Mouse (Mus musculus): ENCODE measurements around the gene Myo1e. TPM values are rescaled to one million over a fixed set of nuclear protein-coding genes. Genes with fewer than 3 reads are reported as not detected.
A peak's percentile ranks its signal among the peaks of the same experiment; 100 is the strongest.

Gene Myo1e
- total RNA-seq, 2 experiments from 2014 or later: 12.3 to 13.7 TPM

- intact Hi-C loops (cut with DNase I): no loop called here
These were observed 66.9 kb downstream of the Myo1e start for GRCm38 (mm10) chr9:70274071-70274470.

GRCm38 (mm10) chr9:70274476-70274875 lies 67.3 kb downstream of the Myo1e start:
- intact Hi-C loops (cut with DNase I): no loop called here
- no peak for DNase-seq (ENCODE audit: low spot score in 2 of 2)

More at GRCm38 (mm10) chr9:70274071-70274470, 66.9 kb downstream of the Myo1e start:
- DNase-seq (ENCODE audit: low spot score in 2 of 2): no peak

GRCm38 (mm10) chr9:70274887-70275555 lies 67.9 kb downstream of the Myo1e start:
- DNase-seq (ENCODE audit: low spot score in 2 of 2): no peak
- intact Hi-C loops (cut with DNase I): no loop called here

GRCm38 (mm10) chr9:70277076-70277475 lies 69.9 kb downstream of the Myo1e start:
- DNase-seq (ENCODE audit: low spot score in 2 of 2): no peak
- intact Hi-C loops (cut with DNase I): no loop called here

GRCm38 (mm10) chr9:70277529-70277982 lies 70.4 kb downstream of the Myo1e start:
- no peak for DNase-seq (ENCODE audit: low spot score in 2 of 2)
- intact Hi-C loops (cut with DNase I): no loop called here

GRCm38 (mm10) chr9:70281407-70281806 lies 74.3 kb downstream of the Myo1e start:
- intact Hi-C loops (cut with DNase I): no loop called here
- DNase-seq (ENCODE audit: low spot score in 2 of 2): no peak

GRCm38 (mm10) chr9:70282107-70282506 lies 75.0 kb downstream of the Myo1e start:
- intact Hi-C loops (cut with DNase I): no loop called here
- no peak for DNase-seq (ENCODE audit: low spot score in 2 of 2)

GRCm38 (mm10) chr9:70283151-70283550 lies 76.0 kb downstream of the Myo1e start:
- intact Hi-C loops (cut with DNase I): no loop called here
- DNase-seq (ENCODE audit: low spot score in 2 of 2): no peak

GRCm38 (mm10) chr9:70284584-70285140 lies 77.5 kb downstream of the Myo1e start:
- DNase-seq (ENCODE audit: low spot score in 2 of 2): peak; percentile 17 to 49
- intact Hi-C loops (cut with DNase I): no loop called here

- no peak for DNase-seq (ENCODE audit: low spot score in 2 of 2)
- intact Hi-C loops (cut with DNase I): loop anchor here (5.0 kb wide), 1 partner anchor 83 kb away; the partner anchor contains the start of gene Myo1e
These were observed 83.6 kb downstream of the Myo1e start for GRCm38 (mm10) chr9:70290785-70291184.

- intact Hi-C loops (cut with DNase I): no loop called here
- no peak for DNase-seq (ENCODE audit: low spot score in 2 of 2)
These were observed 89.8 kb downstream of the Myo1e start for GRCm38 (mm10) chr9:70296916-70297315.

- intact Hi-C loops (cut with DNase I): no loop called here
- peak; percentile 22 to 37 for DNase-seq (ENCODE audit: low spot score in 2 of 2)
These were observed 91.1 kb downstream of the Myo1e start for GRCm38 (mm10) chr9:70298221-70298620.

GRCm38 (mm10) chr9:70300705-70301104 lies 93.6 kb downstream of the Myo1e start:
- intact Hi-C loops (cut with DNase I): no loop called here
- no peak for DNase-seq (ENCODE audit: low spot score in 2 of 2)

- DNase-seq (ENCODE audit: low spot score in 2 of 2): no peak
- intact Hi-C loops (cut with DNase I): no loop called here
These were observed 94.4 kb downstream of the Myo1e start for GRCm38 (mm10) chr9:70301598-70301997.

GRCm38 (mm10) chr9:70304901-70305300 lies 97.8 kb downstream of the Myo1e start:
- intact Hi-C loops (cut with DNase I): no loop called here
- no peak for DNase-seq (ENCODE audit: low spot score in 2 of 2)

- no peak for DNase-seq (ENCODE audit: low spot score in 2 of 2)
- intact Hi-C loops (cut with DNase I): no loop called here
These were observed 102.9 kb downstream of the Myo1e start for GRCm38 (mm10) chr9:70310046-70310445.

- intact Hi-C loops (cut with DNase I): no loop called here
These were observed 106.9 kb downstream of the Myo1e start for GRCm38 (mm10) chr9:70314019-70314418.

GRCm38 (mm10) chr9:70315130-70315529 lies 108.0 kb downstream of the Myo1e start:
- intact Hi-C loops (cut with DNase I): no loop called here
- DNase-seq (ENCODE audit: low spot score in 2 of 2): no peak

More at GRCm38 (mm10) chr9:70314019-70314418, 106.9 kb downstream of the Myo1e start:
- no peak for DNase-seq (ENCODE audit: low spot score in 2 of 2)

- DNase-seq (ENCODE audit: low spot score in 2 of 2): no peak
- intact Hi-C loops (cut with DNase I): no loop called here
These were observed 111.5 kb downstream of the Myo1e start for GRCm38 (mm10) chr9:70318601-70319000.

GRCm38 (mm10) chr9:70324336-70324735 lies 117.2 kb downstream of the Myo1e start:
- intact Hi-C loops (cut with DNase I): no loop called here
- DNase-seq (ENCODE audit: low spot score in 2 of 2): no peak

Data from left cerebral cortex, postnatal 14 days (tissue).